Mouse (Mus musculus) G1E (cell line): ENCODE measurements at regions not wholly inside any gene's neighbourhood (a gene's known extent, or its start where the extent isn't known, plus 50 kb on each side); places are given as distances from the start of the nearest gene placed in this dataset.

Experiments
- CTCF ChIP-seq: IDR thresholded peaks from 2 replicates; pipeline ENCODE4 v1.5.1; 2012; ENCODE audit warnings: low read depth, low read length, inconsistent platforms, mixed read lengths
- GATA1 ChIP-seq: IDR thresholded peaks from 2 replicates; pipeline ENCODE4 v1.6.1; 2012; ENCODE audit warnings: borderline replicate concordance, low read length, inconsistent platforms, mixed read lengths
- TAL1 ChIP-seq: conservative IDR thresholded peaks from 2 replicates; pipeline ENCODE4 v1.6.1; 2012; ENCODE audit warnings: low read depth, low read length, inconsistent platforms, mixed read lengths

GRCm38 (mm10) chr8:35942515-35942914 is 176.9 kb downstream of the Gm19410 start:
- TF ChIP-seq CTCF (no peak), TAL1 (no peak), GATA1 (no peak)
